ENCODE assay signal across 9 mouse cellular contexts in genomic region chr8:54660675-54661074, GRCm38 (mm10).
DNase-seq lines count a peak whose midpoint lies in the region; ATAC-seq and TF ChIP-seq lines count a peak whose summit lies in the region.
"Had no signal": no experiment of that assay in that cellular context is flagged by ENCODE, and none has a peak within 500 bp of the region (broad histone marks: within the 10 kb centered on the region; RNA-seq: fewer than 3 reads in every experiment).

No protein-coding gene starts in this region.

- no peak overlapping the region for H3K9ac ChIP-seq in forebrain, embryonic 11.5 days (ENCODE audit: low read length)
- H3K9ac ChIP-seq in liver, embryonic 13.5 days: no peak overlapping the region
- H3K9ac ChIP-seq: limb, embryonic 12.5 days had no signal

- no peak overlapping the region for H3K4me2 ChIP-seq in forebrain, embryonic 11.5 days (ENCODE audit: low read depth, low read length, severe bottlenecking)
- no peak overlapping the region for H3K4me2 ChIP-seq in liver, embryonic 13.5 days
- H3K4me2 ChIP-seq: limb, embryonic 12.5 days had no signal

- no peaks in the 10 kb centered on the region for H3K9me3 ChIP-seq in forebrain, embryonic 11.5 days (ENCODE audit: control insufficient read depth, low read length)
- no peaks in the 10 kb centered on the region for H3K9me3 ChIP-seq in forebrain, embryonic 10.5 days
- no peaks in the 10 kb centered on the region for H3K9me3 ChIP-seq in liver, embryonic 13.5 days (replicated peaks)
- H3K9me3 ChIP-seq: limb, embryonic 12.5 days had no signal

- no peaks in the 10 kb centered on the region for H3K36me3 ChIP-seq in forebrain, embryonic 11.5 days (ENCODE audit: control insufficient read depth, insufficient read depth, low read length)
- no peaks in the 10 kb centered on the region for H3K36me3 ChIP-seq in forebrain, embryonic 10.5 days (replicated peaks)
- no peaks in the 10 kb centered on the region for H3K36me3 ChIP-seq in liver, embryonic 13.5 days
- H3K36me3 ChIP-seq: limb, embryonic 12.5 days had no signal

- WGBS in forebrain, embryonic 11.5 days: 46% methylated on average over 5 of the region's 5 CpGs
- 47% methylated on average over 5 of the region's 5 CpGs for WGBS in forebrain, embryonic 10.5 days
- 34% methylated on average over 5 of the region's 5 CpGs for WGBS in liver, embryonic 13.5 days (ENCODE audit: insufficient replicate concordance)

- H3K27ac ChIP-seq in forebrain, embryonic 11.5 days (ENCODE audit: low read depth, low read length): no peak overlapping the region
- no peak overlapping the region for H3K27ac ChIP-seq in forebrain, embryonic 10.5 days
- peak overlapping the region; percentile 6; the same call in 1 of the 2 replicates for H3K27ac ChIP-seq in gastrocnemius, adult 2 months
- no peak overlapping the region for H3K27ac ChIP-seq in liver, embryonic 13.5 days
- H3K27ac ChIP-seq: limb, embryonic 12.5 days had no signal

- intact Hi-C loops in gastrocnemius, adult 2 months (cut with DNase I): loop anchor here (2.0 kb wide), 2 partner anchors 124 to 154 kb away; no protein-coding TSS in a partner anchor

- peak; percentile 66 for ATAC-seq in forebrain, embryonic 11.5 days (replicated peaks; ENCODE audit: low FRiP score)
- ATAC-seq in liver, embryonic 13.5 days (ENCODE audit: low read depth): no peak

- peak; percentile 51 for DNase-seq in forebrain, embryonic 11.5 days (ENCODE audit: low spot score)
- no peak for DNase-seq in forebrain, embryonic 10.5 days (ENCODE audit: extremely low spot score, low spot score)
- DNase-seq in NIH3T3 (ENCODE audit: low read depth): peak; percentile 83
- peak; percentile 70 to 71 for DNase-seq in cerebellum, postnatal 14 days
- DNase-seq in gastrocnemius, adult 2 months: peak; percentile 31
- DNase-seq in kidney, postnatal 10 days: peak; percentile 68
- peak; percentile 3 for DNase-seq in liver, embryonic 13.5 days
- DNase-seq in retina, postnatal 1 day: peak; percentile 69

- TF ChIP-seq CTCF in gastrocnemius, adult 2 months (IDR thresholded peaks at IDR 0.05): peak; percentile 79

- no peaks in the 10 kb centered on the region for H3K27me3 ChIP-seq in forebrain, embryonic 11.5 days (ENCODE audit: control insufficient read depth, insufficient read depth, low read length)
- H3K27me3 ChIP-seq in forebrain, embryonic 10.5 days (ENCODE audit: poor library complexity, severe bottlenecking): no peaks in the 10 kb centered on the region
- H3K27me3 ChIP-seq in liver, embryonic 13.5 days: no peaks in the 10 kb centered on the region
- H3K27me3 ChIP-seq: limb, embryonic 12.5 days had no signal

- no peaks in the 10 kb centered on the region for H3K4me1 ChIP-seq in forebrain, embryonic 11.5 days (replicated peaks; ENCODE audit: control insufficient read depth, insufficient read depth, low read length)
- H3K4me1 ChIP-seq in forebrain, embryonic 10.5 days: no peaks in the 10 kb centered on the region
- no peaks in the 10 kb centered on the region for H3K4me1 ChIP-seq in liver, embryonic 13.5 days (replicated peaks)
- H3K4me1 ChIP-seq: limb, embryonic 12.5 days had no signal

- H3K4me3 ChIP-seq in forebrain, embryonic 11.5 days (ENCODE audit: low read depth, low read length): no peak overlapping the region
- no peak overlapping the region for H3K4me3 ChIP-seq in forebrain, embryonic 10.5 days
- no peak overlapping the region for H3K4me3 ChIP-seq in gastrocnemius, adult 2 months
- H3K4me3 ChIP-seq in liver, embryonic 13.5 days (replicated peaks): no peak overlapping the region
- H3K4me3 ChIP-seq: limb, embryonic 12.5 days had no signal
